Mouse (Mus musculus): ENCODE measurements around the gene Ppp1cc.

Ppp1cc gene

DNA sequence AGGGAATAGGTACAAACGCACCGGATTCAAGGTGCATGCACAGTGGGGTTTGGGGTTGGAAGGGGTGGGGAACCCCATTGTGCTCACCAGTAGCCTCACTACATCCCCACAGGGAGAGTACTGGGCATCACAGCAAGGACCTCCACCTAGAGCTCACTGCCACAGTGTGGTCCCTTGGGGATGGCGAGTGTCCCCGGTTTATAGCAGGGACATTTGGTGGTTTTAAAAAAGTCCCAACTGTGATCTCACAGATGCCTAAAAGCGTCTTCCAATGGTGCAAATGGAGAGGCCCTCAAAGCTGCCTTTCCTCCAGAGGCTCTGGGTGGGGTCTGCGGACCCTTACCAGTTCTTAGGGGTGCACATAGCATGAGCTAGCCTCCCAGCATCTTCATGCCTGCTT lies 55.8 kb downstream of the Ppp1cc start:
- no peak for DNase-seq (ENCODE audit: low spot score)

- DNase-seq (ENCODE audit: low spot score), result no peak
Observed at GRCm38 (mm10) chr5:122217636-122218035, 59.6 kb downstream of the Ppp1cc start.

- DNase-seq (ENCODE audit: low spot score), result no peak
Observed at GRCm38 (mm10) chr5:122218109-122218905, 60.2 kb downstream of the Ppp1cc start.

- DNase-seq (ENCODE audit: low spot score), result no peak
Observed at GRCm38 (mm10) chr5:122218928-122219327, 60.9 kb downstream of the Ppp1cc start.

DNA sequence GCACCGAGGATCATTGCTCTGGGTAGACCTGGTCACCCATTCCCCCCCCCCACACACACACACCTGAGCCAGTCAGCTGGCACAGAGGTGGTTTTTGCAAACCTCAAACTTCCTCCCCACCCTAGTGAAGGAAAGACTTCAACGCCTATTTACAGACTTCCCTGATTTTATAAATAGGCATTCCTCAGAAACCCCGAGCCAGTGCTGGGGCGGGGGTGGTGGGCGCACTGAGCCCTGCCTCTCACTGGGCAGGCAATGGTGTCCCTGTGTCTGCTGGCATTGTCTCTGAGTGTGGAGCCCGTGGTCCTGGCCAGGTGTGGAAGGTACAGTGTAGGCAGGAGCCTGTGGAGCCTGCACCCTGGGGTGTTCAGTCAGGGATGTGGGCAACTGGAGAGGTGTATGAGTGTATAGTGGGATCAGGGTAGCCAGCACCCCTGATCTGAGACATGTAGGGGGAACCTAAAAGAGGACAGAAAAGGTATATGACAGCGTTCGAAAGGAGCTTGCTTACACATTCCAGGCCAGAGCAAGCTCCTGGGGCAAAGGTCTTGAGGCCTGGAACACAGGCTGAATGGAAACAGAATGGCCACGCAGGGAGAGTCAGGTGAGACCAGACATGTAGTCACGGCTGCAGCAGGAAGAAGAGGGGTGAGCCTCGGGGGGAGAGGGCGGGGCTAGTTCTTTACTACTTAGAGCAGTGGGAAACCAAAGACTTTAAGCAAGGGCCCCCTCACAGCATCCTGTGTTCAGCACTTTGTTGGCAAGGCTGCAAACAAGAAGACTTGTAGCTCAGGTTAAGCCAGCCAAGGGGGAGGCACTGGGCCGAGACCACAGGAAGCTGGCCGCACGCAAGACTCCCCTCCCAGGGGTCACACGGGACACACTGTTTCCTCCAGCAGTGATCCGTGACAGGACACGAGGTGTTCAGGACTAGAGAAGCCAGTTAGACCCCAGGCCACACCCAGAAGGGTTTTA lies 61.9 kb downstream of the Ppp1cc start:
- no peak for DNase-seq (ENCODE audit: low spot score)

DNA sequence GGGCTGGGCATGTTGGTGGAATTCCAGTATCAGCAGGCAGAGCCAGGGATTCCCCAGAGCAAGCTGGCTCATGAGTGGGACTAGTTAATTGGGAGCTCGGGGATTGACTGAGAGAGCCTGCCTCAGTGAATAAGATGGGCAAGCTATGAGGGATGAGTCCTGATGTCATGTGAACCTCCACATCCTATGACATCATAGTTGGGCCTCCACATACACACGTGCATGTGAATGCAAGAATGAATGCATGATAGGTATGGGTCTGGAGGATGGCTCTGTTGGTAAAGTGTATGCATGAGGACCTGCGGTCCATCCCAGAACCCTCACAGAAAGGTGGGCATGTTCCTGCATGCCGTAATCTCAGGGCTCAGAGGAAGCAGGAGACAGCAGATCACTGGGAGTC lies 63.0 kb downstream of the Ppp1cc start:
- DNase-seq (ENCODE audit: low spot score), result no peak

- DNase-seq (ENCODE audit: low spot score), result no peak
Observed at GRCm38 (mm10) chr5:122224291-122224690, 66.2 kb downstream of the Ppp1cc start.

All from layer of hippocampus, adult 9-10 months (tissue).